Mouse (Mus musculus): Measurements from ENCODE around the gene Cwc25.
A peak's percentile ranks its signal among the peaks of the same experiment; 100 is the strongest.
"Not testable (repeated sequence)": the region's sequence is repeated elsewhere in the genome, so short reads cannot be mapped to it uniquely, and the experiment has no call there.

Cwc25 gene

DNA sequence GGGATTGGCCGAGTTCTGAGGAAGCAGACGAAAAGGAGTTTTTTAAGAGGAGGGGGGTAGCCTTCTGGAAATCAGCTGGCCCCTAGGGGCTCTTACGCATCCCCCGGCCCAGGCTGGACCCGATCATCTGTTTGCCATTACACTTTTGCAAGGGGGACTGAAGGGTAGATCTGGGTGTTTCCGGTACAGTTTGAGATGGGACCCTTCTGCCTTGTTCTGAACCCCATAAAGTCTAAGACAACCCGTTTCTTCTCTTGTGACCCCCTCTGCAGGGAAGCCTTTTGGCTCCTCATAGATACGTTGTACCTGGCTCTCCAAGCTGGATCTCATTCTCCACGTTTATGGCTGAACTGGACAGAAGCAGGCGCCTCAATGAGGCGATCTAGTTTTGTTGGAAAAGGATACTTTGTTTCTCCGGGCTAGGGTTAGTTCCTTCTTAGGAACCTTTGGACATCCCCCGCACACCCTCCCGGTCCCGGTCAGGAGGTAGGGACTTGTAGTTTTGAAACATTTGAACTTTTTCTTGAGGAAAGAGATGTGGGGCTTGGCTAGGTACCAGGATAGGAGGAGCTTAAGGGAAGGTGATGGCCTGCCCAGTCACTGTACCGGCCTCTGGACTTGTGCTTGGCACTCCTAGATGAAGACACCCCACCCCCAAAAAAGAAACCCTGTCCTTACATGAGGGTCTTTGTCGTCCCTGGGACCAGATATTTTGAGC is 34.5 kb upstream of the Cwc25 start:
- DNase-seq (ENCODE audit: low read depth) = peak; percentile 63

- peak; percentile 84 for DNase-seq (ENCODE audit: low read depth)
Measured at GRCm38 (mm10) chr11:97799994-97800690, 33.8 kb upstream of the Cwc25 start.

DNA sequence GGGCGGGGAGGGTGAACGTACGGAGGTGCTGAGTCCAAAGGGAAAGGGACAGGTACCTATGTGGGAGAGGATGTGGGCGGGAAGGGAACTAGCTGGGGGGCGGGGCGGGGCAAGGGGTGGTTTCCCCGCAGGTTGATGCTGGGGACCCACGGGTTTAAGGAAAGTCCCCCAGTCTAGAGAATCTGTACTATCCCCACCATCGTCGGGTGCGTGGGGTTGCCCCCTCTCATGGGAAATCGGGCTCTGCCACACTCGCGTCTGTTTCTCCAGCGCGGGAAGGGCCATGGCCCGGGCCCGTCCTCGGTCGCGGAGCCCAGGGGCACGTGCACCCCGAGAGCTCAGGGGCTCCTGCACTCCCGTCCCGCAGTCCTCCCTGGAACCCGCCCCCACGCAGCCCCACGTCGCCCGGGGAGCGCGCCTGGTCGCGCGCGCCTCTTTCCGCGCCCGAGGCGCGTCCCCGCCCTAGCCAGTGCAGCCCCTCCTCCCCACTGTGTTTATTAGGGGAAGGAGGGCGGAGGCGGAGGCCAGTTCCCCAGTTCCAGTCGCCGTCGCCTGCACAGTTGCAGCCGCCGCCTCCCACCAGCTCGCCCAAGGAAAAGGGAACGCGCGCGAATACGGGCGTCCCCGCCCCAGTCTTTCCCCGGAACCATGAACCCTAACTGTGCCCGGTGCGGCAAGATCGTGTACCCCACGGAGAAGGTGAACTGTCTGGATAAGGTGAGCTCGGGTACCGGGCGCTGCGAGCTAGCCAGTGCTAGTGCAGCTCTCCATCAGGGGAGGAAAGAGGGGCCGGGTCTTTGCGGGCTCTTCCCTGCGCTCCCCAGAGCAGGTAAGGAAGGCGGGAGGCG is 33.0 kb upstream of the Cwc25 start:
- peak; percentile 93 for DNase-seq (ENCODE audit: low read depth)

GRCm38 (mm10) chr11:97798782-97799145 is 32.4 kb upstream of the Cwc25 start, which contains the start of gene Lasp1:
Gene Lasp1, plus strand, starts transcription at chr11:97799000.
- no peak for DNase-seq (ENCODE audit: low read depth)

DNA sequence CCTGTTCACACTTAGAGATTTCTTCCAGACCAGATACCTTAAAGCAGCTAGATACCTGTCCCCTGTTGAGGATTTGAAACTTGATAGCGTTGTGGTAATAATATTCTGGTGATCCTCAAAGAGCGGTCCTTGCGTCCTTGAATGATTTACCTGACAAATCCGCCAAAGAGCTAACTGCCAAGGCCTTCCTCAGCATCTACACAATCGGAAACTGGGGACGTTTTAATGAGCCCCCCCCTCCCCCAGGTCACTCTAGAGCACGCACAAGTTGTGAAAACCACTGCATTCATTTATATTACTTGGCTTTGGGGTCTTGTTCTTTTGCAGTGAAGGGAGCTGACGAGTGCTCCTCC is 31.7 kb upstream of the Cwc25 start:
- DNase-seq (ENCODE audit: low read depth) = no peak

- no peak for DNase-seq (ENCODE audit: low read depth)
Measured at GRCm38 (mm10) chr11:97797369-97798082, 31.2 kb upstream of the Cwc25 start.

DNA sequence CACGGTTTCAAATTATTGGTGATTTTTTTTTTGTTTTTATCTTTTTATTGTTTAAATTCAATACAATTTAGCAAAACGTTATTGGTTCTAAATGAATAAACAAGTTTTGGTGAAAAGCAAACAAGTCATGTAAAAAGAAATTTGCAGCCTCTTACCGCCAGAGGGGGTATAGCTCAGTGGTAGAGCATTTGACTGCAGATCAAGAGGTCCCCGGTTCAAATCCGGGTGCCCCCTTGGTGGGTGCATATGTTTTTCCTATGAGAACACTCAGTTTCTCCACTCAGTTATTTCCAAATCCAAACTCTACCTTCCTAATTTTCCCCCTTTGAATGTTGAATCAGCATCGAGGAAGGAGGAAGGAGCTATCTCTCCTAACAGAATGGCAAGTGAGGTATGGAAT is 30.6 kb upstream of the Cwc25 start:
- DNase-seq (ENCODE audit: low read depth) = peak; percentile 84

- DNase-seq (ENCODE audit: low read depth) = peak; percentile 94
Measured at GRCm38 (mm10) chr11:97793165-97793564, 26.8 kb upstream of the Cwc25 start.

- DNase-seq (ENCODE audit: low read depth) = not testable (repeated sequence)
Measured at GRCm38 (mm10) chr11:97790778-97791438, 24.6 kb upstream of the Cwc25 start.

DNA sequence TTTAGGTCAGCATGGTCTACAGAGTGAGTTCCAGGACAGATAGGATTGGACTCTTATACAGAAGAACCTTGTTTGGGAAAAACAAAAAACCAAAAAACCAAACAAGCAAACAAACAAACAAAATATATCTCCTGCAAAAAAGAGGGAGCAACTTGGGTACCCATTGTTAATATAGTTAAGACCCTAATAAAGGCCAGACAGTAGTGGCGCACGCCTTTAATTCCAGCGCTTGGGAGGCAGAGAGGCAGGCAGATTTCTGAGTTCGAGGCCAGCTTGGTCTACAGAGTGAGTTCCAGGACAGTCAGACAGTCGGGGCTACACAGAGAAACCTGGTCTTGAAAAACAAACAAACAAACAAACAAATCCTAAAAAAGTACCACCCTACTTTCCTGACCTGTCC is 23.4 kb upstream of the Cwc25 start:
- DNase-seq (ENCODE audit: low read depth) = no peak

GRCm38 (mm10) chr11:97787961-97788360 is 21.6 kb upstream of the Cwc25 start:
- no peak for DNase-seq (ENCODE audit: low read depth)

DNA sequence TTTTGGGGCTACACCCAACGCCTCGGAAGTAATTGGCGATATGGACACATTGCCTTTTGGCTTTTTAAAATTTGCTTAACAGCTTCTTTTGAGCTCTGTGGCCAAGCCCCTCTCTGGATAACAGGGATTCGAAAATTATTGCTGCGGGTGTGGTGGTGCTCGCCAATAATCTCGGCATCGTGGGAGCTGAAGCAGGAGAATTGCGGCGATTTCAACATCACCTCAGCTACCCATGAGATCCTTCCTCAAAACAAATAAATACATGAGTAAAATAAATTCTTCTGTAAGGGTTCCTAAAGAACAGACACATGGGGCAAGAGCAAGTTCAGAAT is 16.2 kb upstream of the Cwc25 start:
- DNase-seq (ENCODE audit: low read depth) = no peak

DNA sequence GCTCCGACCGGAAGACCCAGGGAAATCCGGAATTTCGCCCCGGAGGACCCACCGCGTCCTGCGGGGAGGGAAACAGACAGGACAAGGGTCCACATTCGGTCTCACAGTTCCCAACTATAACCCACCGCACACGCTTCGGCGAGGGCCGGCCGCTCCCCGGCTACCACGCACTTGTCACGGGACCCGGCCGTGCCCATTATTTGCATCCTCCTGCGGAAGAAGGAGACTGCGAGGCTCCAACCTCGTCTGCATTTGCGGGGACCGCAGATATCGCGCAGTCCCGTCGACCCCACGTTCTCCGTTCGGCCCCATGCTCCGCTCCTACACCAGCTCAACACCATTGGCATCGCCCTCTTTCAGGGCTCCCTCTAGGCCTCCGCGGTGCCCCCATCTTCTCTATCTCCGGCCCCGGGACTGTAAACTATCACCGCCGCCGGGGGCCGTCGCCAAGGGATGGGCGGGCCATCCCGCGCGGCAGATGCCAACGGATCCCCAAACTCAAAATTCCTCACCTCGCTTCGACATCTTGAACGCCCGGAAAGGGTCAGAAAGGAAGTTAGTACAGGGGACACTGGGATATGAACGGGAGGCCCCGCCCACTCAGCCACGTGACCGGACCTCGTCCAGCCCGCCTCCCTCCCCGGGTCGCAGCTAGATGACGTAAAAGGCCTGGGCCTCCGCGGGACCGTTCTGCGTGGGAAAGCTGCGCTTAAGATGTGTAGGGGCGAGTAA is 15.6 kb upstream of the Cwc25 start, which contains the start of gene Rpl23:
Gene Rpl23 (minus strand): TSS at position 606 of the 732 bp plus-strand sequence.
- DNase-seq (ENCODE audit: low read depth) = peak; percentile 99

DNA sequence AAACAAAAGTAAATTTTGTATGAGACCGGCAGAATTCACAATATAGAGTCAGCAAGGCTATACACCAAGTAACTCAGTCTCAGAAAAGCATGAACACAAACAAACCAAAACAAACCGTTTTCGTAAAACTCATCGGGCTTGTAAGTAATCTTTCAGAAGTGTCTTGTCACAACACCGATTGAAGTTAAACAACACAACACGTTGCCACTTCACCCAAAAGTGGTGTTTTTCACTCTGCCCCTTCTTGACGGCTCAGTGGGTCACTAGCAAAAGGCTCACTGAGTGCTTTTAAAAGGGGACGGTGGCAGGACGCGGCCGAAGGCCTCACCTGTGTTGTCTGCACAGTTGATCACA is 15.1 kb upstream of the Cwc25 start:
- DNase-seq (ENCODE audit: low read depth) = peak; percentile 50

DNA sequence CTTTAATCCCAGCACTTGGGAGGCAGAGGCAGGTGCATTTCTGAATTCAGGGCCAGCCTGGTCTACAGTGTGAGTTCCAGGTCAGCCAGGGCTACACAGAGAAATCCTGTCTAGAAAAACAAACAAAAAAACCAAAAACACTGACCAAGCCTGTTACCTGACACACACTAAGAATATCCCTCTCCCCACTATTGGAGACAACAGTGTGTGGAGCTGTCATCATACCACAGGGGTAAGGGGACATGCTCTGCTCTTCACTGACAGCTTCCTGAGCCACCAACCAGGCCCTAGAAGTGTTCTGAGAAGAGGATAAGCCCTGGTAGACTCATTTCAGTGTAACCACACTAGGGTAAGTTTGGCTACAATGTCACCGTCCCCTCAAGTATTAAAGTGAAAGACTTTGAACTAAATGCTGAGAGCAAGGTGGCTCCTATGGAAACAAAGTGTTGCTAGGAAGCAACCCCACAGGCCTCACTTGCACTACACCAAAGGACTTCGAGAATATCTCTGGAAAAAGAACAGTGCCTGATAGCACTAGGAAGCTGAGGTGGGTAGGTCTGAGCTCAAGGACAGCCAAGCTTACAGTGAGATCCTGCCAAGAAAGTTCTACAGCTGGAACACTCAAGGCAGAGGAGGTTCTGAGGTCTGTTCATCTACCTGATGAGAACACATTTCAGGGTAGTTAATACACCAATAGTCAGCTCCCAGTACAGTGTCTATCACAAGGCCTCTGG is 13.8 kb upstream of the Cwc25 start:
- DNase-seq (ENCODE audit: low read depth) = no peak

DNA sequence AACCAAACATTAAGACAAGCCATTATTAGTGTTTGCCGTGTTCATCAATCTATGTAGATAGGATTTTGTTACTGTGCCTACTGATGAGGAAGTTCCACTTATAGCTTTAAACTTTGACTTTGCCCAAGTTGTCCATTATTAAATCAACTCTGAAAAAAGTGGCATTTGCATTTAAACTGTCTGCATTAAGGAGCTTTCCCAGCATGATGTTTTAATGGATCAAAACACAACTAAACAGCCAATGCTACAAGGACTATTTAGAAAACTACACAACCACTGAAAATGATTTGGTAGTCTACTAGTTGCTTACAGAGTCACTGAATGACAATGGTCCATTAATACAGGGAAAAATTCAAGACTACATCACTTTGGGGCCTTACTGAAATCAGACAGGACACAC is 12.6 kb upstream of the Cwc25 start:
- no peak for DNase-seq (ENCODE audit: low read depth)

DNA sequence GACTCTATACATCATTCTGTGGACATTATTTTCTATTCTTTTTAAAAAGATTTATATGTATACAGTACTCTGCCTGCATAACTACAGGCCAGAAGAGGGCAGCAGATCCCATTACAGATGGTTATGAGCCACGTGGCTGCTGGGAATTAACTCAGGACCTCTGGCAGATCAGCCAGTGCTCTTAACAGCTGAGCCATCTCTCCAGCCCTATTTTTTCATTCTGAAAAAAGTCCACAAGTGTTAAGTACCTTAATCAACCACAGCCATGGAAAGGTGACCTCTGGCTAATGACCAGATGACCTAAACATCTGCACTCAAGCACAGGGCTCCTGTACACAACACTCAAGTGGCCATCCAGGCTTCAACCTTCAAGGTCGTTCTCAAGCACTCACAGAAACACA is 10.8 kb upstream of the Cwc25 start:
- DNase-seq (ENCODE audit: low read depth) = peak; percentile 58

DNA sequence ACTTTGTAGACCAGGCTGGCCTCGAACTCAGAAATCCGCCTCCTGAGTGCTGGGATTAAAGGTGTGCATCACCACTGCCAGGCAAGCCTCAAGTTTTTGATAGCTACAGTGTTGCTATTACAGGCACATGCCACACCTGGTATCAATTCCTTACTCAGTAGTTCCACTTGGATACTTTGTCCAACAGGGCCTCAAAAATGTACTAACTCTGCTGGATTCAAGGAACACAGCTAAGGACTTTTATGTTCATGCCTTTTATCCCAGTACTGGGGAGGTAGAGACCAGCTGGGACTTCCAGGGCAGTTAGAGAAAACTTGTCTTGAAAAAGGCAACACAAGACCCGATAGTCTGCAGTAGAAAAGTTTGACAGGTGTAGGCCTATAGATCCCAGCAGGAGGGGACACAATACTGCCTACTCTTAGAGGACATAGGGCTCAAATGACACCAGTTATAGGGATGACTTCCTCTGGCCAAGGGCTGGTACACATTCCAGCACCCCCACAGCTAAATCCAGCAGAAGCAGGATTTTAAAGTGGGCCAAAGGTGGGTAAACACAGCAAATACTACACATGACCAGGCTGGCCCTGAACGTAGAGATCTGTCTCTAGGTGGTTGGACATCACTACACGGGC is 10.3 kb upstream of the Cwc25 start:
- no peak for DNase-seq (ENCODE audit: low read depth)

DNA sequence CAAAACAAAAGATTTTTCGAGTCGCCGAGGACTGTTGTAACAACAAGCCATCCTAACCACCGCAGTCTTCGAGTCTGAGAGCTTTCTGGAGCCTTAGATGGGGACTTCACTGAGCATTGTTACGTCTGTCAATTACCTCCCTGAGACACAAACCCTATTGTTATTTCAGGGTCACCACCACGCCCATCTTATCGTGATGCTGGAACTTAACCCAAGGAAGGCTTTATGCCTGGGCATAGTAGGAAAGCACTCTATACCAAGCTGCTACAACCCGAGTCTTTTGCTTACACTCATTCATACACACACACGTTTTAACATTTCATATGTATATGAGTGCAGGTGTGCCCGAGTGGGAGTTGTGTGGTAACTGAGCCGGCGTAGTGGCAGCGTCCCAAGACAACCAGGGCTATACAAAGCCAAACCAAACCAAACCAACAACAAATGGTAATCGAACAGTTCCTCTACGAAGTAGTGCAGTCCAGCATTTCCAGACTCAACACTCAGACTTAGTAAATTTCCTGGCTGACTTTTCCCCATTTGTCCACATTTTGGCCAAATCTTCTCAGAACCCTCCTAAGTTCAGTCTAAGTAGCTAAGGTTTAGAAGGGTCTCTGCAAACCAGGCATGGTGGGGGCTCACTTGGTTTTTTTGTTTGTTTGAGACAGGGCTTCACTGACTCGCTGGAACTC is 9.6 kb upstream of the Cwc25 start, which contains the start of gene 1700001P01Rik:
Gene 1700001P01Rik (minus strand): TSS at position 111 of the 689 bp plus-strand sequence.
- no peak for DNase-seq (ENCODE audit: low read depth)

All from induced T-regulatory cell, adult 2 months (primary cell).